Mouse (Mus musculus) E14TG2a.4 (cell line): ENCODE results near the gene Spata13.

Source experiments
- CTCF ChIP-seq: conservative IDR thresholded peaks from 2 replicates; pipeline ENCODE4 v1.5.1; 2014; ENCODE audit warnings: low read length
- NANOG ChIP-seq: IDR thresholded peaks from 2 replicates; pipeline ENCODE4 v1.6.1; 2014; ENCODE audit warnings: borderline replicate concordance, low read length, mixed read lengths

DNA sequence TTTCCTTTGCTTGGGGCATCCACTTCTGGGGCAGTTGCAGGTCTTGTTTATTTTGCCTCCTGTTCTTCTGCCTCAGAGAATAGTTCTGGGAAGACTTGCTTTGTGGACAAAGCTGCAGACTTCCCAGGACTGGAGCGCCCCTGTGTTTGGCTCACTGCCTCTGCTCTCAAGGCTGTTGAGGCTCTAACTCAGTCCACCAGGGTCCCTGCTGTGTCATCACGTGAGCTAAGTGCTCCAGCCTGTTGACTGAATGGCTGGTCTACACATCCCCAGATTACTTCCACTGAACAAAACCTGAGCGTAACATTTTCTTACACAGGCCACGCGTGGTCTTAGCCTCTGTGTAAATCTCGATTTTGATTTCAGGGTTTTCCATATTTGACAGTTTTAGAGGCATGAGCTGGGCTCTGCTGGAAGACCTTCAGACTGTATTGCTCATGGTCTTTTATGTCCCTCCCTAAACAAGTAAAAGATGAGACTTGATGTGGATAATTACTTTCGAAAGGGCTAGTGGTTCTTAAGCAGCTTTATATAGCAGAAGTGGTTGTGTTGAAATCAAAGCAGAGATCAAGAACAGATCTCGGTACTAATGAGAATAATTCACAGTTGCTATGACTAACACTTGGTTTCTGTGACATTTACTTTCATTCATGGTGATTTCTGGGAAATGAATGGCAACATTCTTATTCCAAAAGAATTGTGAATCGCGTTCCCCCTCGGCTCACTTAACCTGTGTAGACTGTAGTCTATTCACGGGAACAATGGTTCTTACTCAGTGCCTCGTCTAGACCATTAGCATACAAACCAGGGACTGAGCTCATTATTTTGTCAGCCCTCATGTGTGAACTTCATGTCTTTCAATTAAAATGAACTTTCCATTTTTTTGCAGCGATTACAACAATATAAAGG, 119.3 kb downstream of the Spata13 start:
- TF ChIP-seq CTCF = no peak
- TF ChIP-seq NANOG = peak; percentile 72; the same call in 1 of the 2 replicates
